Mouse (Mus musculus) small intestine, adult 2 months (tissue): ENCODE results near the gene Exosc3. TPM values are rescaled to one million over a fixed set of nuclear protein-coding genes. Genes with fewer than 3 reads are reported as not detected.

ENCODE experiments used
- H3K27ac ChIP-seq: fragments of 200-500 bp; 2 replicates; pipeline ENCODE4 v1.5.1; 2012; ENCODE audit warnings: low read depth, low read length, control low read depth, inconsistent platforms; ENCODE audit not compliant: insufficient read depth
- H3K27me3 ChIP-seq: fragments of 200-500 bp; 2 replicates; pipeline ENCODE4 v1.6.1; 2012; ENCODE audit warnings: mild to moderate bottlenecking, moderate library complexity, low read length, inconsistent platforms; ENCODE audit not compliant: control insufficient read depth, insufficient read depth
- H3K36me3 ChIP-seq: fragments of 200-500 bp; 2 replicates; pipeline ENCODE4 v1.6.1; 2012; ENCODE audit warnings: mild to moderate bottlenecking, low read length, control low read depth, inconsistent platforms; ENCODE audit not compliant: control insufficient read depth, insufficient read depth
- H3K4me1 ChIP-seq: fragments of 200-500 bp; 2 replicates; pipeline ENCODE4 v1.6.1; 2012; ENCODE audit warnings: low read length, inconsistent platforms, mixed read lengths; ENCODE audit not compliant: control insufficient read depth, insufficient read depth, insufficient read length
- H3K4me3 ChIP-seq: fragments of 200-500 bp; 2 replicates; pipeline ENCODE4 v1.5.1; 2012; ENCODE audit warnings: low read depth, mild to moderate bottlenecking, control low read depth, inconsistent platforms, low read length, moderate library complexity
- CTCF ChIP-seq: fragments of 200-500 bp; IDR thresholded peaks from 2 replicates; pipeline ENCODE4 v1.5.1; 2012; ENCODE audit warnings: low read depth, mild to moderate bottlenecking, control low read depth, inconsistent platforms, low read length, moderate library complexity, mixed read lengths; ENCODE audit not compliant: insufficient replicate concordance, insufficient read length; ENCODE audit errors: extremely low read depth
- POLR2A ChIP-seq: fragments of 200-500 bp; IDR thresholded peaks from 2 replicates; pipeline ENCODE4 v1.6.1; 2012; ENCODE audit warnings: low read depth, mild to moderate bottlenecking, control low read depth, inconsistent platforms, low read length, moderate library complexity
- WGBS: fragments of 180-500 bp; shearing (Covaris S2); methylation state at CpG from one replicate; pipeline ENCODE4 v1.1.7; 2018; 5-methylcytosine and 5-hydroxymethylcytosine counted together
- polyA plus RNA-seq: library from polyadenylated mRNA; depleted of rRNA; stranded (reverse); fragments of >200 nt; gene quantifications from 2 replicates; pipeline ENCODE4 v1.2.3, GENCODE M21; 2012

The Exosc3 gene
- polyA plus RNA-seq, 1 experiment, result 32.6 TPM

- H3K27ac ChIP-seq, result no peak overlapping the region
- H3K36me3 ChIP-seq, result peaks cover 21% of the 10 kb centered on the region
- H3K4me1 ChIP-seq, result no peaks in the 10 kb centered on the region
- H3K4me3 ChIP-seq, result no peak overlapping the region
- no peaks in the 10 kb centered on the region for H3K27me3 ChIP-seq
- WGBS, result 100% methylated on average over 2 of the region's 2 CpGs
- TF ChIP-seq POLR2A (no peak), CTCF (no peak)
Measured at GRCm38 (mm10) chr4:45311056-45311455, 31.5 kb downstream of the Exosc3 start.

- Histone ChIP-seq H3K4me1 (no peaks in the 10 kb centered on the region), H3K36me3 (peaks cover 21% of the 10 kb centered on the region), H3K27ac (no peak overlapping the region), H3K4me3 (no peak overlapping the region), H3K27me3 (no peaks in the 10 kb centered on the region)
- 93% methylated on average over 6 of the region's 6 CpGs for WGBS
- TF ChIP-seq CTCF (no peak), POLR2A (no peak)
Measured at GRCm38 (mm10) chr4:45308606-45309005, 33.9 kb downstream of the Exosc3 start.

GRCm38 (mm10) chr4:45308046-45308445 lies 34.5 kb downstream of the Exosc3 start:
- peaks cover 21% of the 10 kb centered on the region for H3K36me3 ChIP-seq
- H3K4me3 ChIP-seq, result no peak overlapping the region
- TF ChIP-seq POLR2A (0 out of 2 replicates have a peak, but pooled peaks have one; percentile 15), CTCF (peak; percentile 53; the same call in 1 of the 2 replicates)
- H3K27ac ChIP-seq, result no peak overlapping the region
- H3K27me3 ChIP-seq, result no peaks in the 10 kb centered on the region
- H3K4me1 ChIP-seq, result no peaks in the 10 kb centered on the region
- WGBS, result 46% methylated on average over 11 of the region's 11 CpGs

GRCm38 (mm10) chr4:45305536-45305935 lies 37.0 kb downstream of the Exosc3 start:
- Histone ChIP-seq H3K4me1 (no peaks in the 10 kb centered on the region), H3K36me3 (peaks cover 35% of the 10 kb centered on the region), H3K27ac (no peak overlapping the region), H3K4me3 (no peak overlapping the region), H3K27me3 (no peaks in the 10 kb centered on the region)
- 96% methylated on average over 14 of the region's 14 CpGs for WGBS
- TF ChIP-seq CTCF, result no peak
- TF ChIP-seq POLR2A, result no peak

- no peaks in the 10 kb centered on the region for H3K27me3 ChIP-seq
- H3K36me3 ChIP-seq, result peaks cover 9% of the 10 kb centered on the region; the same call in 1 of the 2 replicates
- H3K4me3 ChIP-seq, result peak within 1 kb of the TSS; percentile 79
- WGBS, result 14% methylated on average over 27 of the region's 27 CpGs
- TF ChIP-seq POLR2A, result no peak
- no peak for TF ChIP-seq CTCF
- no peaks in the 10 kb centered on the region for H3K4me1 ChIP-seq
- H3K27ac ChIP-seq, result no peak within 1 kb of the TSS
Measured at GRCm38 (mm10) chr4:45296662-45297564, 45.6 kb downstream of the Exosc3 start, which contains the start of gene Trmt10b. Trmt10b (plus strand) TSS chr4:45297127.

GRCm38 (mm10) chr4:45287906-45288305 lies 54.6 kb downstream of the Exosc3 start:
- no peak for TF ChIP-seq POLR2A
- TF ChIP-seq CTCF, result no peak
- Histone ChIP-seq H3K27me3 (peaks cover 4% of the 10 kb centered on the region; the same call in 1 of the 2 replicates), H3K27ac (no peak overlapping the region), H3K4me1 (no peaks in the 10 kb centered on the region), H3K36me3 (no peaks in the 10 kb centered on the region), H3K4me3 (no peak overlapping the region)
- WGBS, result 78% methylated on average over 5 of the region's 5 CpGs

GRCm38 (mm10) chr4:45286318-45286717 lies 56.2 kb downstream of the Exosc3 start:
- H3K27me3 ChIP-seq, result peaks cover 4% of the 10 kb centered on the region; the same call in 1 of the 2 replicates
- WGBS, result 53% methylated on average over 3 of the region's 3 CpGs
- no peaks in the 10 kb centered on the region for H3K4me1 ChIP-seq
- TF ChIP-seq POLR2A (no peak), CTCF (peak; percentile 42; the same call in 1 of the 2 replicates)
- H3K4me3 ChIP-seq, result no peak overlapping the region
- H3K36me3 ChIP-seq, result no peaks in the 10 kb centered on the region
- no peak overlapping the region for H3K27ac ChIP-seq
